ENCODE assay signal across 23 mouse cellular contexts in genomic region chr16:29808851-29809250, GRCm38 (mm10).
A peak's percentile ranks its signal among the peaks of the same experiment; 100 is the strongest.
DNase-seq lines count a peak whose midpoint lies in the region; ATAC-seq and TF ChIP-seq lines count a peak whose summit lies in the region.
"Had no signal": no experiment of that assay in that cellular context is flagged by ENCODE, and none has a peak within 500 bp of the region (broad histone marks: within the 10 kb centered on the region; RNA-seq: fewer than 3 reads in every experiment).

No protein-coding gene starts in this region.

- 64% methylated on average over 4 of the region's 4 CpGs for WGBS in forebrain, embryonic 15.5 days
- 79% methylated on average over 4 of the region's 4 CpGs for WGBS in forebrain, embryonic 11.5 days
- 75% methylated on average over 4 of the region's 4 CpGs for WGBS in stomach, embryonic 16.5 days
- 90% methylated on average over 4 of the region's 4 CpGs for WGBS in stomach, postnatal 0 days
- 91% methylated on average over 4 of the region's 4 CpGs for WGBS in lung, adult 2 months

- TF ChIP-seq CTCF in layer of hippocampus, adult 2 months (conservative IDR thresholded peaks at IDR 0.05) = no peak
- TF ChIP-seq CTCF in stomach, postnatal 0 days (IDR thresholded peaks at IDR 0.05; ENCODE audit: low read depth) = no peak
- no peak for TF ChIP-seq CTCF in lung, adult 2 months (IDR thresholded peaks at IDR 0.05; ENCODE audit: insufficient read depth, low read length)

- peaks cover 12% of the 10 kb centered on the region for H3K4me1 ChIP-seq in forebrain, embryonic 15.5 days
- H3K4me1 ChIP-seq in forebrain, embryonic 11.5 days (replicated peaks; ENCODE audit: control insufficient read depth, insufficient read depth, low read length) = peaks cover 6% of the 10 kb centered on the region; the same call in 1 of the 2 replicates
- peaks cover 14% of the 10 kb centered on the region; the same call in 1 of the 2 replicates for H3K4me1 ChIP-seq in stomach, embryonic 16.5 days (ENCODE audit: control insufficient read depth, insufficient read depth, low read length)
- peaks cover 5% of the 10 kb centered on the region; the same call in 1 of the 2 replicates for H3K4me1 ChIP-seq in stomach, postnatal 0 days (replicated peaks; ENCODE audit: control insufficient read depth, insufficient read depth)
- H3K4me1 ChIP-seq in lung, adult 2 months (ENCODE audit: control insufficient read depth, insufficient read depth, low read length) = peaks cover 5% of the 10 kb centered on the region; the same call in 1 of the 2 replicates

- TF ChIP-seq EP300 in stomach, postnatal 0 days (optimal IDR thresholded peaks at IDR 0.05) = no peak

- no peaks in the 10 kb centered on the region for H3K36me3 ChIP-seq in forebrain, embryonic 15.5 days
- H3K36me3 ChIP-seq in forebrain, embryonic 11.5 days (ENCODE audit: control insufficient read depth, insufficient read depth, low read length) = no peaks in the 10 kb centered on the region
- H3K36me3 ChIP-seq in stomach, embryonic 16.5 days (ENCODE audit: control insufficient read depth, insufficient read depth, low read length) = no peaks in the 10 kb centered on the region
- H3K36me3 ChIP-seq in stomach, postnatal 0 days (ENCODE audit: control insufficient read depth, insufficient read depth, low read length) = no peaks in the 10 kb centered on the region
- H3K36me3 ChIP-seq: G1E; hindbrain, embryonic 15.5 days had no signal

- no peaks in the 10 kb centered on the region for H3K27me3 ChIP-seq in forebrain, embryonic 15.5 days
- peaks cover 4% of the 10 kb centered on the region for H3K27me3 ChIP-seq in forebrain, embryonic 11.5 days (ENCODE audit: control insufficient read depth, insufficient read depth, low read length)
- no peaks in the 10 kb centered on the region for H3K27me3 ChIP-seq in stomach, embryonic 16.5 days (ENCODE audit: control insufficient read depth, insufficient read depth, low read length)
- H3K27me3 ChIP-seq in stomach, postnatal 0 days (ENCODE audit: control insufficient read depth, insufficient read depth, low read length) = no peaks in the 10 kb centered on the region

- DNase-seq in forebrain, embryonic 11.5 days (ENCODE audit: low spot score) = no peak
- DNase-seq in layer of hippocampus, adult 2 months (ENCODE audit: low spot score in 2 of 2) = peak in 1 of 2 experiments; percentile 24
- DNase-seq in layer of hippocampus, postnatal 14 days (ENCODE audit: low spot score in 2 of 2) = no peak
- DNase-seq in stomach, postnatal 0 days (ENCODE audit: low spot score) = no peak
- no peak for DNase-seq in lung, adult 2 months
- DNase-seq: adrenal gland, postnatal 10 days; cerebellum, adult 11 months; cerebellum, postnatal 14 days; embryo, embryonic 11 days; gastrocnemius, postnatal 36 days; kidney, adult 2 months; kidney, postnatal 10 days; left cerebral cortex, postnatal 4 days; liver; lung, postnatal 10 days; right cerebral cortex, postnatal 25 days; thymus, postnatal 14 days had no signal

- no peak overlapping the region for H3K4me3 ChIP-seq in forebrain, embryonic 15.5 days
- H3K4me3 ChIP-seq in forebrain, embryonic 11.5 days (ENCODE audit: low read depth, low read length) = no peak overlapping the region
- no peak overlapping the region for H3K4me3 ChIP-seq in layer of hippocampus, adult 2 months
- no peak overlapping the region for H3K4me3 ChIP-seq in stomach, embryonic 16.5 days (replicated peaks; ENCODE audit: low read length)
- H3K4me3 ChIP-seq in stomach, postnatal 0 days (ENCODE audit: low read depth, low read length) = no peak overlapping the region
- no peak overlapping the region for H3K4me3 ChIP-seq in lung, adult 2 months (replicated peaks; ENCODE audit: extremely low read depth, low read depth, low read length)
- H3K4me3 ChIP-seq: hindbrain, embryonic 15.5 days; left cerebral cortex, adult 2 months had no signal

- ATAC-seq in forebrain, embryonic 15.5 days (replicated peaks) = 0 out of 2 replicates have a peak, but pooled peaks have one; percentile 12
- ATAC-seq in forebrain, embryonic 11.5 days (replicated peaks; ENCODE audit: low FRiP score) = no peak
- ATAC-seq in stomach, embryonic 16.5 days (ENCODE audit: insufficient read depth, low FRiP score) = 0 out of 2 replicates have a peak, but pooled peaks have one; percentile 2
- no peak for ATAC-seq in stomach, postnatal 0 days (ENCODE audit: low FRiP score, low TSS enrichment)
- ATAC-seq: activated CD4-positive, CD25-positive, alpha-beta regulatory T cell, adult 4 months had no signal

- no peaks in the 10 kb centered on the region for H3K9me3 ChIP-seq in forebrain, embryonic 15.5 days
- no peaks in the 10 kb centered on the region for H3K9me3 ChIP-seq in forebrain, embryonic 11.5 days (ENCODE audit: control insufficient read depth, low read length)
- H3K9me3 ChIP-seq in stomach, embryonic 16.5 days (replicated peaks; ENCODE audit: control insufficient read depth, low read length) = no peaks in the 10 kb centered on the region
- no peaks in the 10 kb centered on the region for H3K9me3 ChIP-seq in stomach, postnatal 0 days (ENCODE audit: control insufficient read depth, low read length)
- H3K9me3 ChIP-seq: G1E; hindbrain, embryonic 15.5 days had no signal

- TF ChIP-seq POLR2A in lung, adult 2 months (IDR thresholded peaks at IDR 0.05; ENCODE audit: borderline replicate concordance, extremely low read depth, low read depth, low read length) = no peak

- H3K4me2 ChIP-seq in forebrain, embryonic 15.5 days (replicated peaks) = no peak overlapping the region
- H3K4me2 ChIP-seq in forebrain, embryonic 11.5 days (ENCODE audit: low read depth, low read length, severe bottlenecking) = no peak overlapping the region
- H3K4me2 ChIP-seq in stomach, embryonic 16.5 days (ENCODE audit: low read depth, low read length) = no peak overlapping the region
- H3K4me2 ChIP-seq in stomach, postnatal 0 days (replicated peaks; ENCODE audit: low read depth) = no peak overlapping the region
- H3K4me2 ChIP-seq: hindbrain, embryonic 15.5 days had no signal

- H3K9ac ChIP-seq in forebrain, embryonic 15.5 days (replicated peaks) = no peak overlapping the region
- H3K9ac ChIP-seq in forebrain, embryonic 11.5 days (ENCODE audit: low read length) = no peak overlapping the region
- H3K9ac ChIP-seq in stomach, embryonic 16.5 days (ENCODE audit: low read length) = no peak overlapping the region
- H3K9ac ChIP-seq in stomach, postnatal 0 days (ENCODE audit: low read length) = no peak overlapping the region
- H3K9ac ChIP-seq: hindbrain, embryonic 15.5 days had no signal

- H3K27ac ChIP-seq in forebrain, embryonic 15.5 days (replicated peaks) = no peak overlapping the region
- H3K27ac ChIP-seq in forebrain, embryonic 11.5 days (ENCODE audit: low read depth, low read length) = no peak overlapping the region
- peak overlapping the region; percentile 20; the same call in 1 of the 2 replicates for H3K27ac ChIP-seq in layer of hippocampus, adult 2 months
- H3K27ac ChIP-seq in stomach, embryonic 16.5 days (ENCODE audit: low read length) = no peak overlapping the region
- H3K27ac ChIP-seq in stomach, postnatal 0 days (replicated peaks) = no peak overlapping the region
- H3K27ac ChIP-seq: hindbrain, embryonic 15.5 days; left cerebral cortex, adult 2 months had no signal

Comparison
In these comparisons a context has a peak if more than half of its experiments do, and no peak if none do; other contexts are left out.
1. ATAC-seq: peak in forebrain, embryonic 15.5 days (single experiment) and stomach, embryonic 16.5 days (single experiment); none in forebrain, embryonic 11.5 days (single experiment) and stomach, postnatal 0 days (single experiment).